Mouse (Mus musculus) liver, adult 2 months (tissue): ENCODE data around the gene Osr1. TPM values are rescaled to one million over a fixed set of nuclear protein-coding genes. Genes with fewer than 3 reads are reported as not detected.

ENCODE experiments used
- DNase-seq: peaks from one replicate; pipeline ENCODE4 v3.0.0-alpha.2; 2011; ENCODE audit warnings: low read depth, low spot score; ENCODE audit errors: extremely low read depth
- H3K27ac ChIP-seq: fragments of 200-500 bp; replicated peaks from 2 replicates; pipeline ENCODE4 v1.5.1; 2012; ENCODE audit warnings: low read depth, mild to moderate bottlenecking, control low read depth, inconsistent platforms, low read length; ENCODE audit not compliant: insufficient read depth
- H3K27me3 ChIP-seq: fragments of 200-500 bp; 2 replicates; pipeline ENCODE4 v1.6.1; 2012; ENCODE audit warnings: mild to moderate bottlenecking, moderate library complexity, low read length, inconsistent platforms; ENCODE audit not compliant: control insufficient read depth, insufficient read depth
- H3K36me3 ChIP-seq: fragments of 200-500 bp; 2 replicates; pipeline ENCODE4 v1.6.1; 2012; ENCODE audit warnings: low read length, inconsistent platforms; ENCODE audit not compliant: control insufficient read depth, insufficient read depth
- H3K4me1 ChIP-seq: fragments of 200-500 bp; 2 replicates; pipeline ENCODE4 v1.6.1; 2011; ENCODE audit warnings: low read length; ENCODE audit not compliant: control insufficient read depth, insufficient read depth
- H3K4me3 ChIP-seq: fragments of 200-500 bp; 2 replicates; pipeline ENCODE4 v1.5.1; 2011; ENCODE audit warnings: low read depth, mild to moderate bottlenecking, control low read depth, low read length, moderate library complexity; ENCODE audit not compliant: insufficient read depth
- H3K79me2 ChIP-seq: fragments of 200-500 bp; 2 replicates; pipeline ENCODE4 v1.6.1; 2012; ENCODE audit warnings: inconsistent platforms, mild to moderate bottlenecking, low read length, moderate library complexity; ENCODE audit not compliant: control insufficient read depth, insufficient read depth
- H3K9ac ChIP-seq: fragments of 200-500 bp; 2 replicates; pipeline ENCODE4 v1.6.1; 2012; ENCODE audit warnings: low read depth, mild to moderate bottlenecking, control low read depth, inconsistent platforms, low read length
- CTCF ChIP-seq: fragments of 200-500 bp; IDR thresholded peaks from 2 replicates; pipeline ENCODE4 v1.5.1; 2011; ENCODE audit warnings: low read depth, low read length, control low read depth
- POLR2A ChIP-seq: fragments of 200-500 bp; IDR thresholded peaks from 2 replicates; pipeline ENCODE4 v1.6.1; 2011; ENCODE audit warnings: low read length, control low read depth; ENCODE audit not compliant: insufficient read depth; ENCODE audit errors: extremely low read depth
- WGBS: fragments of 180-500 bp; shearing (Covaris S2); methylation state at CpG from one replicate; pipeline ENCODE4 v1.1.7; 2018; 5-methylcytosine and 5-hydroxymethylcytosine counted together
- polyA plus RNA-seq: library from polyadenylated mRNA; depleted of rRNA; stranded (reverse); fragments of >200 nt; gene quantifications from 2 replicates; pipeline ENCODE4 v1.2.3, GENCODE M21; 2012
- total RNA-seq: library from RNA; depleted of rRNA; stranded (reverse); fragments of >200 nt; gene quantifications from 2 replicates; pipeline ENCODE4 v1.2.3, GENCODE M21; 2014

The Osr1 gene
- total and polyA plus RNA-seq, 2 experiments = not detected

GRCm38 (mm10) chr12:9583380-9583779 is 13.5 kb downstream of the Osr1 start:
- Histone ChIP-seq H3K79me2 (no peaks in the 10 kb centered on the region), H3K4me3 (no peak overlapping the region), H3K27ac (no peak overlapping the region), H3K4me1 (no peaks in the 10 kb centered on the region), H3K27me3 (peaks cover 17% of the 10 kb centered on the region), H3K9ac (no peak overlapping the region), H3K36me3 (no peaks in the 10 kb centered on the region)
- no peak for DNase-seq
- 23% methylated on average over 2 of the region's 2 CpGs for WGBS
- no peak for TF ChIP-seq POLR2A

GRCm38 (mm10) chr12:9584366-9585084 is 14.6 kb downstream of the Osr1 start:
- no peaks in the 10 kb centered on the region for H3K4me1 ChIP-seq
- TF ChIP-seq POLR2A = no peak
- no peak for TF ChIP-seq CTCF
- 4% methylated on average over 23 of the region's 23 CpGs for WGBS
- H3K9ac ChIP-seq = no peak overlapping the region
- H3K79me2 ChIP-seq = no peaks in the 10 kb centered on the region
- peak; percentile 7 for DNase-seq
- no peaks in the 10 kb centered on the region for H3K36me3 ChIP-seq
- peaks cover 11% of the 10 kb centered on the region; the same call in 1 of the 2 replicates for H3K27me3 ChIP-seq
- no peak overlapping the region for H3K4me3 ChIP-seq
- H3K27ac ChIP-seq = no peak overlapping the region

GRCm38 (mm10) chr12:9585085-9585453 is 15.2 kb downstream of the Osr1 start:
- WGBS = 12% methylated on average over 7 of the region's 7 CpGs
- Histone ChIP-seq H3K4me1 (no peaks in the 10 kb centered on the region), H3K9ac (no peak overlapping the region), H3K79me2 (no peaks in the 10 kb centered on the region), H3K4me3 (no peak overlapping the region), H3K36me3 (no peaks in the 10 kb centered on the region), H3K27ac (no peak overlapping the region), H3K27me3 (peaks cover 7% of the 10 kb centered on the region; the same call in 1 of the 2 replicates)
- TF ChIP-seq CTCF = no peak
- TF ChIP-seq POLR2A = no peak
- DNase-seq = no peak

GRCm38 (mm10) chr12:9587732-9588131 is 17.8 kb downstream of the Osr1 start:
- DNase-seq = no peak
- Histone ChIP-seq H3K27me3 (no peaks in the 10 kb centered on the region; the same call in 1 of the 2 replicates), H3K79me2 (no peaks in the 10 kb centered on the region), H3K4me3 (no peak overlapping the region), H3K36me3 (no peaks in the 10 kb centered on the region), H3K4me1 (no peaks in the 10 kb centered on the region), H3K27ac (no peak overlapping the region), H3K9ac (no peak overlapping the region)
- WGBS = 87% methylated on average over 1 of the region's 1 CpGs
- TF ChIP-seq CTCF = no peak
- TF ChIP-seq POLR2A = no peak

GRCm38 (mm10) chr12:9589561-9590134 is 19.7 kb downstream of the Osr1 start:
- DNase-seq = no peak
- no peaks in the 10 kb centered on the region for H3K4me1 ChIP-seq
- WGBS = 78% methylated on average over 7 of the region's 7 CpGs
- TF ChIP-seq CTCF = no peak
- no peak for TF ChIP-seq POLR2A
- H3K27ac ChIP-seq = no peak overlapping the region
- H3K9ac ChIP-seq = no peak overlapping the region
- no peaks in the 10 kb centered on the region for H3K27me3 ChIP-seq
- no peak overlapping the region for H3K4me3 ChIP-seq
- no peaks in the 10 kb centered on the region for H3K79me2 ChIP-seq
- H3K36me3 ChIP-seq = no peaks in the 10 kb centered on the region

- H3K27ac ChIP-seq = no peak overlapping the region
- no peak overlapping the region for H3K4me3 ChIP-seq
- H3K79me2 ChIP-seq = no peaks in the 10 kb centered on the region
- no peak overlapping the region for H3K9ac ChIP-seq
- no peaks in the 10 kb centered on the region for H3K36me3 ChIP-seq
- H3K27me3 ChIP-seq = no peaks in the 10 kb centered on the region
- no peaks in the 10 kb centered on the region for H3K4me1 ChIP-seq
- DNase-seq = no peak
- TF ChIP-seq POLR2A = no peak
- TF ChIP-seq CTCF = no peak
- WGBS = 40% methylated on average over 3 of the region's 3 CpGs
Observed at GRCm38 (mm10) chr12:9591141-9591540, 21.2 kb downstream of the Osr1 start.
